Mouse (Mus musculus): ENCODE data around the gene Kcnk15. TPM values are rescaled to one million over a fixed set of nuclear protein-coding genes. Genes with fewer than 3 reads are reported as not detected.

The Kcnk15 gene
- not detected for polyA plus RNA-seq (2014; fragmentation: Illumina TruSeq; extraction: RNeasy Lipid Tissue Mini Kit (QIAGEN cat#74804); ENCODE audit: low read depth, low replicate concordance)

DNA sequence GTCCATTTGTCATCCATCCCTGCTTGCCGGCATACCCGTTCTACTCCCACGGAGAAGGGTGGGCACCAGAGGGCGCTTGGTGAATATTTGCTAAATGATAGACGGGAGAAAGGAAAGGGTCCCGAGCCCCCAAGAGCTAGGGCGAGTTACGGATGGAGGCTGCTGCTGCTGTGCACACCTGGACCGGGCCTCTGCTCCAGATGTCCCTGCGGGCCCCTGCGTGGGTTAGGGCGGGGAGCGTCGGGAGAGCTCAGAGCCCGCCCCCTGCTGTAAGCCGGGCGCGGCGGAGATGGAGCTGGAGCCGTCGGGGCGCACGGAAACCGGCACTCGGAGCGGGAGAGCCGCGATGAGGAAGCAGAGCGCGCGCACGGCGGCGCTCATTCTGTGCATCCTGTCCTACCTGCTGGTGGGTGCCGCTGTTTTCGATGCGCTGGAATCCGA lies at the start of gene Kcnk15:
Kcnk15 (plus strand) TSS at position 191 of the 441 bp plus-strand sequence.

DNA sequence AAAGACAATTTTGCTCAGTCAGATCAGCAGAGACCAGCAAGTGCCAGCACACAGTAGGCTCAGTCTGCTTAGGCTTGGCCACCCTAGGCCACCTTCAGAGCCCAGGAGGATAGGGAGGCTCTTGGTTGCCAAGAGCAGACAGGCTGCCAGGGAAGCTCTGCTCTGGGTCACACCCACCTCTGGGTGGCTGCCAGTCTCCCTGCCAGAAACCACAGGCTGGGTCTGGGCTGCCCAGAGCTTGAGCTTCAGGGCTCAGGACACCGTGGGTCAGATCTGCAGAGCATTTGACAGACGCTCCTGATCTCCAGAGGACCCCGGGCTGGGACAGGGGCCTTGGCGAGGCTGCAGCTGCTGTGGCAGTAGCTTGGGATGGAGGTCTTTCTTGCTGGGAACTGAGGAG lies 32.8 kb upstream of the Kcnk15 start, which contains the start of gene Ccn5:
Ccn5 (plus strand) TSS at position 255 of the 400 bp plus-strand sequence.

Other genes with a start within 250 kb of the Kcnk15 start
- 710 TPM for gene Serinc3, start 208.5 kb upstream of the Kcnk15 start, polyA plus RNA-seq (2014; fragmentation: Illumina TruSeq; extraction: RNeasy Lipid Tissue Mini Kit (QIAGEN cat#74804); ENCODE audit: low read depth, low replicate concordance)
- gene Pkig, start 195.3 kb upstream of the Kcnk15 start, polyA plus RNA-seq (2014; fragmentation: Illumina TruSeq; extraction: RNeasy Lipid Tissue Mini Kit (QIAGEN cat#74804); ENCODE audit: low read depth, low replicate concordance) = 42.2 TPM
- gene Ada, start 103.4 kb upstream of the Kcnk15 start, polyA plus RNA-seq (2014; fragmentation: Illumina TruSeq; extraction: RNeasy Lipid Tissue Mini Kit (QIAGEN cat#74804); ENCODE audit: low read depth, low replicate concordance) = 0.61 TPM
- gene Ccn5, start 32.8 kb upstream of the Kcnk15 start, polyA plus RNA-seq (2014; fragmentation: Illumina TruSeq; extraction: RNeasy Lipid Tissue Mini Kit (QIAGEN cat#74804); ENCODE audit: low read depth, low replicate concordance) = not detected
- gene Rims4, start 65.0 kb downstream of the Kcnk15 start, polyA plus RNA-seq (2014; fragmentation: Illumina TruSeq; extraction: RNeasy Lipid Tissue Mini Kit (QIAGEN cat#74804); ENCODE audit: low read depth, low replicate concordance) = not detected
- 260 TPM for gene Ywhab, start 141.3 kb downstream of the Kcnk15 start, polyA plus RNA-seq (2014; fragmentation: Illumina TruSeq; extraction: RNeasy Lipid Tissue Mini Kit (QIAGEN cat#74804); ENCODE audit: low read depth, low replicate concordance)
- gene Pabpc1l, start 171.8 kb downstream of the Kcnk15 start, polyA plus RNA-seq (2014; fragmentation: Illumina TruSeq; extraction: RNeasy Lipid Tissue Mini Kit (QIAGEN cat#74804); ENCODE audit: low read depth, low replicate concordance) = 1.4 TPM
- gene Stk4, start 216.7 kb downstream of the Kcnk15 start, polyA plus RNA-seq (2014; fragmentation: Illumina TruSeq; extraction: RNeasy Lipid Tissue Mini Kit (QIAGEN cat#74804); ENCODE audit: low read depth, low replicate concordance) = 53.7 TPM
- gene Tomm34, start 217.5 kb downstream of the Kcnk15 start, polyA plus RNA-seq (2014; fragmentation: Illumina TruSeq; extraction: RNeasy Lipid Tissue Mini Kit (QIAGEN cat#74804); ENCODE audit: low read depth, low replicate concordance) = 8.0 TPM